Mouse (Mus musculus): Measurements from ENCODE around the gene Scml2. TPM values are rescaled to one million over a fixed set of nuclear protein-coding genes. Genes with fewer than 3 reads are reported as not detected.
"Not testable (repeated sequence)": the region's sequence is repeated elsewhere in the genome, so short reads cannot be mapped to it uniquely, and the experiment has no call there.

Scml2 gene
- total RNA-seq (2021) = 2.1 and 2.4 TPM in 2 replicates
- long read RNA-seq, experiment 1, partial matches to known transcripts = 0 of 1 reads
- long read RNA-seq, experiment 1, other reads (novel, unspliced or antisense) = 1 of 1 reads
- long read RNA-seq, experiment 2 = 0 reads

- not testable (repeated sequence) for DNase-seq
Observed at GRCm38 (mm10) chrX:161116893-161117292, at the start of gene Scml2. TSS of gene Scml2 (plus strand) at chrX:161117193.

GRCm38 (mm10) chrX:161075576-161075975, 41.4 kb upstream of the Scml2 start:
- not testable (repeated sequence) for DNase-seq

GRCm38 (mm10) chrX:161162314-161163068, 45.5 kb downstream of the Scml2 start:
- peak; percentile 76 for DNase-seq

DNA sequence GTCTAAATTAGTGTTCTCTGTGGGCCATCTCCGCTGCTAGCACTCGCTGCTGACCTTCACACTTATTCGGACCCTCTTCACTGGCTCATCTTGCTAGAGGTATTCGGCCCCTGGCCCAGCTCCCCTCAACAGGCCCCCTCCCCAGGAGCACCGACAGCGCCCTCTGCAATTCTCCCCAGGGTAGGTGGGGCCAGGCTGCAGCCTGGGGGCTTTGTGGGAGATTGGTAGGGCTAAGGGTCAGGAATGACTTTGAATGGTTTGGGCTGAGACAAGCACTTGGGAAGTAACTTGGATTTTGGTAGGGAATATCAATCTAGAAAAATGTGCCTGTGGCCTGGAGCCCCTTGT, 46.0 kb downstream of the Scml2 start:
- DNase-seq = no peak

- not testable (repeated sequence) for DNase-seq
Observed at GRCm38 (mm10) chrX:161287156-161287555, 170.2 kb downstream of the Scml2 start, which contains the start of gene Gm15262. TSS of gene Gm15262 (plus strand) at chrX:161287456.

Other genes with a start within 250 kb of the Scml2 start
- 0.37 TPM in 1 of 2 replicates, not detected in the other for gene Gja6, start 210.1 kb upstream of the Scml2 start, total RNA-seq (2021)
- 13.8 and 14.2 TPM in 2 replicates for gene Cdkl5, start 122.5 kb upstream of the Scml2 start, total RNA-seq (2021)
- gene Gm15262, start 170.3 kb downstream of the Scml2 start, total RNA-seq (2021) = not detected in 2 replicates